Mouse (Mus musculus) limb, embryonic 12.5 days (tissue): ENCODE data around the gene Vmn2r112. TPM values are rescaled to one million over a fixed set of nuclear protein-coding genes. Genes with fewer than 3 reads are reported as not detected.
"Not testable (repeated sequence)": the region's sequence is repeated elsewhere in the genome, so short reads cannot be mapped to it uniquely, and the experiment has no call there.

Source experiments
- ATAC-seq: fragments of 200-750 bp; cut with Nextera tagmentation; 2 replicates; pipeline ENCODE4 v1.8.0; 2017; ENCODE audit warnings: low read depth, moderate TSS enrichment; ENCODE audit not compliant: insufficient number of reproducible peaks, insufficient read depth, low FRiP score, low TSS enrichment
- H3K27ac ChIP-seq: fragments of 300-500 bp; sonication (generic); 2 replicates; pipeline ENCODE4 v1.5.1; 2016; ENCODE audit warnings: mild to moderate bottlenecking, moderate library complexity
- H3K27me3 ChIP-seq: fragments of 300-500 bp; sonication (generic); 2 replicates; pipeline ENCODE4 v1.6.1; 2016; ENCODE audit warnings: mild to moderate bottlenecking, moderate library complexity
- H3K36me3 ChIP-seq: fragments of 300-500 bp; sonication (generic); 2 replicates; pipeline ENCODE4 v1.6.1; 2016; ENCODE audit warnings: mild to moderate bottlenecking, moderate library complexity
- H3K4me1 ChIP-seq: fragments of 300-500 bp; sonication (generic); replicated peaks from 2 replicates; pipeline ENCODE4 v1.6.1; 2016
- H3K4me2 ChIP-seq: fragments of 300-500 bp; sonication (generic); 2 replicates; pipeline ENCODE4 v1.6.1; 2016; ENCODE audit warnings: mild to moderate bottlenecking, moderate library complexity
- H3K4me3 ChIP-seq: fragments of 300-500 bp; sonication (generic); replicated peaks from 2 replicates; pipeline ENCODE4 v1.5.1; 2016; ENCODE audit warnings: mild to moderate bottlenecking
- H3K9ac ChIP-seq: fragments of 300-500 bp; sonication (generic); replicated peaks from 2 replicates; pipeline ENCODE4 v1.6.1; 2016; ENCODE audit warnings: mild to moderate bottlenecking, moderate library complexity
- H3K9me3 ChIP-seq: fragments of 300-500 bp; sonication (generic); 2 replicates; pipeline ENCODE4 v1.6.1; 2016; ENCODE audit warnings: mild to moderate bottlenecking, moderate library complexity
- WGBS: fragments of 180-500 bp; shearing (Covaris S2); methylation state at CpG from one replicate; pipeline ENCODE4 v1.1.7; 2016; 5-methylcytosine and 5-hydroxymethylcytosine counted together
- polyA plus RNA-seq: library from polyadenylated mRNA; unstranded; fragments of >200 nt; fragmentation: Nextera tagmentation; extraction: Ambion mirVana; gene quantifications from 2 replicates; pipeline ENCODE4 v1.2.1, GENCODE M21; 2016

The Vmn2r112 gene
- not detected in 2 replicates for polyA plus RNA-seq

DNA sequence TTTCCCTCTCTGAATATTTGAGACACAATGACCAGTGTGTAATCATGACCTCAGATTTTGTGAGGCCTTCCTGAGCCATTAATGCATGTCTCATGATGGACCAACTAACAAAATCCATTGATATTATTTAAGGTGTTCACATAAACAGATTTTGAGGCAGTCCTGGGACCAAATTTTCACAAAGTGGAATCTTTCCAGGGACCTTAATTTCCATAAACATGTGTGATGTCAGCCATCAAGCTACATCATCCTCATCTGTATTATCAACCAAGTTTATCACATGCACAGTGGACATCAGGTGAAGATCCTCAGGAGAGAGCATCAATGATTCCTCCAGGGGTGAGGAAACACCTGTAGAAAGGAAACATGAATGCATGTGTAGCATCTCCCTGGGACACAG, at the start of gene Vmn2r112:
Vmn2r112 (plus strand) TSS at position 301 of the 400 bp plus-strand sequence.
- H3K4me1 ChIP-seq, H3K4me3 ChIP-seq, H3K9ac ChIP-seq, H3K27ac ChIP-seq, H3K4me2 ChIP-seq, H3K36me3 ChIP-seq, H3K27me3 ChIP-seq, H3K9me3 ChIP-seq, ATAC-seq: not testable (repeated sequence)

DNA sequence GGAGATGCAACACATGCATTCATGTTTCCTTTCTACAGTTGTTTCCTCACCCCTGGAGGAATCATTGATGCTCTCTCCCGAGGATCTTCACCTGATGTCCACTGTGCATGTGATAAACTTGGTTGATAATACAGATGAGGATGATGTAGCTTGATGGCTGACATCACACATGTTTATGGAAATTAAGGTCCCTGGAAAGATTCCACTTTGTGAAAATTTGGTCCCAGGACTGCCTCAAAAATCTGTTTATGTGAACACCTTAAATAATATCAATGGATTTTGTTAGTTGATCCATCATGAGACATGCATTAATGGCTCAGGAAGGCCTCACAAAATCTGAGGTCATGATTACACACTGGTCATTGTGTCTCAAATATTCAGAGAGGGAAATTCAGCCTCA, 27.4 kb upstream of the Vmn2r112 start, which contains the start of gene Vmn2r111:
Vmn2r111 (minus strand) TSS at position 101 of the 400 bp plus-strand sequence.
- H3K4me1 ChIP-seq, H3K27ac ChIP-seq, H3K4me3 ChIP-seq, H3K27me3 ChIP-seq, H3K9me3 ChIP-seq, H3K36me3 ChIP-seq, H3K9ac ChIP-seq, ATAC-seq, H3K4me2 ChIP-seq: not testable (repeated sequence)
- WGBS = 56% methylated on average over 1 of the region's 1 CpGs

DNA sequence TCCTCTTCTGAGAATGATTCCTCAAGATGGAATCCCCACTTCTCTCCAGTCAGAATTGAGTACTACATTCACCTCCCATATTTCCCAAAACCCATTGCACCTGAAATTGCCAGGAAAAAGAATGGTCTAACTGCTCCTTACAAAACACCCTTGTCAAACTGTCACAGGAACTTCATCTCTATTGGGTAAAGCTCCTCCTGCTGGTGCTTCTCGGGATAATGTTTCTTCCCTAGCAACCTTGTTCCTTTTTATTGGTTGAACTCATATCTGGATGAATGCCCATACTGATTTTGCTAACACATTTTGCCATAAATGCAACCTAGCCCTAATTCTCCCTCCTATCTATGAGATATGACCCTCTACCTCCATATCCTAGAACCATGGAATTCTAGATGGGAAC, 29.9 kb downstream of the Vmn2r112 start:
- Histone ChIP-seq H3K9me3 (peaks cover 9% of the 10 kb centered on the region), H3K4me2 (no peak overlapping the region)
- 74% methylated on average over 1 of the region's 1 CpGs for WGBS

More for the DNA sequence above, 29.9 kb downstream of the Vmn2r112 start:
- no peaks in the 10 kb centered on the region for H3K4me1 ChIP-seq
- H3K27me3 ChIP-seq = no peaks in the 10 kb centered on the region
- no peak for ATAC-seq
- no peak overlapping the region for H3K9ac ChIP-seq
- H3K27ac ChIP-seq = no peak overlapping the region
- no peaks in the 10 kb centered on the region for H3K36me3 ChIP-seq
- H3K4me3 ChIP-seq = no peak overlapping the region

Other genes starting within 250 kb of the Vmn2r112 start
- gene Zfp944, start 239.6 kb upstream of the Vmn2r112 start, polyA plus RNA-seq = 16.4 and 17.3 TPM in 2 replicates
- 9.1 and 10.2 TPM in 2 replicates for gene Zfp758, start 239.5 kb upstream of the Vmn2r112 start, polyA plus RNA-seq
- gene Zfp946, start 176.7 kb upstream of the Vmn2r112 start, polyA plus RNA-seq = 23.0 and 23.1 TPM in 2 replicates
- gene Vmn2r111, start 27.5 kb upstream of the Vmn2r112 start, polyA plus RNA-seq = not detected in 2 replicates